Mouse (Mus musculus) common myeloid progenitor, adult 5-6 weeks (primary cell): ENCODE results near the gene Tmem210. TPM values are rescaled to one million over a fixed set of nuclear protein-coding genes. Genes with fewer than 3 reads are reported as not detected.
A peak's percentile ranks its signal among the peaks of the same experiment; 100 is the strongest.
"Not testable (repeated sequence)": the region's sequence is repeated elsewhere in the genome, so short reads cannot be mapped to it uniquely, and the experiment has no call there.

Experiments used
- ATAC-seq: replicated peaks from 2 replicates; pipeline ENCODE4 v1.8.0; 2016; ENCODE audit warnings: low read depth, mild to moderate bottlenecking, moderate TSS enrichment, inconsistent platforms; ENCODE audit not compliant: poor library complexity, severe bottlenecking
- total RNA-seq: library from RNA; stranded (forward); fragments of 200-1000, 187-1606 nt; gene quantifications from 2 replicates; pipeline ENCODE4 v1.2.3, GENCODE M21; 2017

Tmem210 gene
- total RNA-seq: not detected in 2 replicates

GRCm38 (mm10) chr2:25287927-25288649, at the start of gene Tmem210:
TSS of gene Tmem210 (plus strand) at chr2:25288145.
- ATAC-seq: no peak

- no peak for ATAC-seq
Measured at GRCm38 (mm10) chr2:25239766-25240165, 48.2 kb upstream of the Tmem210 start.

- ATAC-seq: 0 out of 2 replicates have a peak, but pooled peaks have one; percentile 3
Measured at GRCm38 (mm10) chr2:25240310-25240709, 47.6 kb upstream of the Tmem210 start.

- peak; percentile 71 for ATAC-seq
Measured at GRCm38 (mm10) chr2:25240723-25241437, 47.1 kb upstream of the Tmem210 start.

- ATAC-seq: no peak
Measured at GRCm38 (mm10) chr2:25241438-25241775, 46.5 kb upstream of the Tmem210 start.

GRCm38 (mm10) chr2:25242101-25242506, 45.8 kb upstream of the Tmem210 start, which contains the start of the genes Rnf208 and Cysrt1:
TSS of gene Rnf208 (plus strand) at chr2:25242255.
TSS of gene Cysrt1 (minus strand) at chr2:25242452.
- no peak for ATAC-seq

- no peak for ATAC-seq
Measured at GRCm38 (mm10) chr2:25243342-25243741, 44.6 kb upstream of the Tmem210 start.

GRCm38 (mm10) chr2:25244144-25244543, 43.8 kb upstream of the Tmem210 start:
- ATAC-seq: no peak

- ATAC-seq: no peak
Measured at GRCm38 (mm10) chr2:25246183-25247072, 41.5 kb upstream of the Tmem210 start, which contains the start of gene AL732309.1. TSS of gene AL732309.1 (minus strand) at chr2:25246863.

- no peak for ATAC-seq
Measured at GRCm38 (mm10) chr2:25252331-25252730, 35.6 kb upstream of the Tmem210 start.

GRCm38 (mm10) chr2:25255284-25255779, 32.6 kb upstream of the Tmem210 start, which contains the start of gene Tmem203:
TSS of gene Tmem203 (plus strand) at chr2:25255439.
- peak; percentile 83 for ATAC-seq

GRCm38 (mm10) chr2:25256443-25257109, 31.4 kb upstream of the Tmem210 start:
- ATAC-seq: peak; percentile 66

GRCm38 (mm10) chr2:25257250-25257649, 30.7 kb upstream of the Tmem210 start:
- ATAC-seq: not testable (repeated sequence)

GRCm38 (mm10) chr2:25258887-25259286, 29.1 kb upstream of the Tmem210 start:
- ATAC-seq: no peak

GRCm38 (mm10) chr2:25261870-25262269, 26.1 kb upstream of the Tmem210 start:
- no peak for ATAC-seq

GRCm38 (mm10) chr2:25262291-25262767, 25.6 kb upstream of the Tmem210 start, which contains the start of gene Tprn:
TSS of gene Tprn (plus strand) at chr2:25262618.
- peak; percentile 97 for ATAC-seq

- ATAC-seq: 0 out of 2 replicates have a peak, but pooled peaks have one; percentile 9
Measured at GRCm38 (mm10) chr2:25262795-25263622, 24.9 kb upstream of the Tmem210 start.

- ATAC-seq: no peak
Measured at GRCm38 (mm10) chr2:25263623-25264285, 24.2 kb upstream of the Tmem210 start.
